Mouse (Mus musculus) megakaryocyte, embryonic 14.5 days (primary cell): ENCODE measurements around the gene Anp32b.

Experiments
- FLI1 ChIP-seq: IDR thresholded peaks from 2 replicates; pipeline ENCODE4 v1.6.1; 2012; ENCODE audit warnings: low read length, inconsistent platforms, mixed read lengths
- GATA1 ChIP-seq: IDR thresholded peaks from 3 replicates; pipeline ENCODE4 v1.6.1; 2012; ENCODE audit warnings: mixed read lengths, low read length, inconsistent platforms, borderline replicate concordance

GRCm38 (mm10) chr4:46497286-46497892 is 46.7 kb downstream of the Anp32b start:
- TF ChIP-seq GATA1 = no peak
- TF ChIP-seq FLI1 = no peak
